In genomic region chr9:41376948-41377700, GRCm38 (mm10) we compare ENCODE assay signal across 9 mouse cellular contexts.
DNase-seq lines count a peak whose midpoint lies in the region; ATAC-seq lines count a peak whose summit lies in the region.
"Had no signal": no experiment of that assay in that cellular context is flagged by ENCODE, and none has a peak within 500 bp of the region (broad histone marks: within the 10 kb centered on the region; RNA-seq: fewer than 3 reads in every experiment).

No protein-coding gene starts in this region.

- intact Hi-C loops in heart, postnatal 14 days (cut with DNase I) = loop anchor here (5.0 kb wide), 2 partner anchors 50 to 80 kb away; no protein-coding TSS in a partner anchor

- 54% methylated on average over 8 of the region's 8 CpGs for WGBS in heart, embryonic 13.5 days
- WGBS in forebrain, embryonic 11.5 days = 31% methylated on average over 8 of the region's 8 CpGs
- 48% methylated on average over 8 of the region's 8 CpGs for WGBS in limb, embryonic 12.5 days

- peak overlapping the region; percentile 49 for H3K4me3 ChIP-seq in heart, embryonic 13.5 days
- H3K4me3 ChIP-seq in forebrain, embryonic 11.5 days (ENCODE audit: low read depth, low read length) = peak overlapping the region; percentile 2; the same call in 1 of the 2 replicates
- peak overlapping the region; percentile 34 for H3K4me3 ChIP-seq in limb, embryonic 12.5 days (replicated peaks)

- no peak for ATAC-seq in heart, embryonic 13.5 days (ENCODE audit: extremely low read depth, insufficient number of reproducible peaks, low FRiP score, low TSS enrichment)
- ATAC-seq in forebrain, embryonic 11.5 days (replicated peaks; ENCODE audit: low FRiP score) = no peak
- no peak for ATAC-seq in limb, embryonic 12.5 days (ENCODE audit: insufficient number of reproducible peaks, insufficient read depth, low FRiP score, low TSS enrichment, low read depth)
- ATAC-seq in megakaryocyte-erythroid progenitor cell, adult 5-6 weeks (replicated peaks; ENCODE audit: low FRiP score, low TSS enrichment, poor library complexity, severe bottlenecking) = no peak

- H3K9me3 ChIP-seq in heart, embryonic 13.5 days = no peaks in the 10 kb centered on the region
- H3K9me3 ChIP-seq in forebrain, embryonic 11.5 days (ENCODE audit: control insufficient read depth, low read length) = no peaks in the 10 kb centered on the region
- H3K9me3 ChIP-seq in limb, embryonic 12.5 days = no peaks in the 10 kb centered on the region

- H3K9ac ChIP-seq in heart, embryonic 13.5 days = peak overlapping the region; percentile 81
- peak overlapping the region; percentile 71 for H3K9ac ChIP-seq in forebrain, embryonic 11.5 days (ENCODE audit: low read length)
- H3K9ac ChIP-seq in limb, embryonic 12.5 days (replicated peaks) = peak overlapping the region; percentile 58; the same call in 1 of the 2 replicates

- no peak for DNase-seq in heart, postnatal 14 days
- peak; percentile 43 for DNase-seq in Muller cell, postnatal 12 days (ENCODE audit: inconsistent ontology term)
- DNase-seq in forebrain, embryonic 11.5 days (ENCODE audit: low spot score) = no peak
- DNase-seq in c-Kit-positive CD71-positive TER-119-positive erythroid progenitor cells, embryonic 14.5 days (ENCODE audit: low spot score) = no peak
- DNase-seq in ovary, adult 18-20 months (ENCODE audit: low spot score) = no peak

- no peaks in the 10 kb centered on the region for H3K36me3 ChIP-seq in heart, embryonic 13.5 days
- no peaks in the 10 kb centered on the region for H3K36me3 ChIP-seq in forebrain, embryonic 11.5 days (ENCODE audit: control insufficient read depth, insufficient read depth, low read length)
- H3K36me3 ChIP-seq in limb, embryonic 12.5 days = no peaks in the 10 kb centered on the region

- H3K4me1 ChIP-seq in heart, embryonic 13.5 days = peaks cover 43% of the 10 kb centered on the region
- H3K4me1 ChIP-seq in forebrain, embryonic 11.5 days (replicated peaks; ENCODE audit: control insufficient read depth, insufficient read depth, low read length) = peaks cover 30% of the 10 kb centered on the region
- H3K4me1 ChIP-seq in limb, embryonic 12.5 days (replicated peaks) = peaks cover 47% of the 10 kb centered on the region

- H3K4me2 ChIP-seq in heart, embryonic 13.5 days = peak overlapping the region; percentile 66
- H3K4me2 ChIP-seq in forebrain, embryonic 11.5 days (ENCODE audit: low read depth, low read length, severe bottlenecking) = peak overlapping the region; percentile 58
- H3K4me2 ChIP-seq in limb, embryonic 12.5 days = peak overlapping the region; percentile 61

- no peaks in the 10 kb centered on the region for H3K27me3 ChIP-seq in heart, embryonic 13.5 days (replicated peaks)
- no peaks in the 10 kb centered on the region for H3K27me3 ChIP-seq in forebrain, embryonic 11.5 days (ENCODE audit: control insufficient read depth, insufficient read depth, low read length)
- no peaks in the 10 kb centered on the region for H3K27me3 ChIP-seq in limb, embryonic 12.5 days
- H3K27me3 ChIP-seq: CH12.LX had no signal

- H3K27ac ChIP-seq in heart, embryonic 13.5 days (replicated peaks) = peak overlapping the region; percentile 90
- H3K27ac ChIP-seq in forebrain, embryonic 11.5 days (ENCODE audit: low read depth, low read length) = peak overlapping the region; percentile 89
- H3K27ac ChIP-seq in limb, embryonic 12.5 days = peak overlapping the region; percentile 91
